Mouse (Mus musculus) spleen, postnatal 14 days (tissue): ENCODE measurements around the gene Cfap54.

Experiments used
- DNase-seq, 2 experiments: peaks; one replicate each; pipeline ENCODE4 v3.0.0; 2021 to 2022; ENCODE audit warnings: low spot score in 2 of 2

Cfap54 gene

DNA sequence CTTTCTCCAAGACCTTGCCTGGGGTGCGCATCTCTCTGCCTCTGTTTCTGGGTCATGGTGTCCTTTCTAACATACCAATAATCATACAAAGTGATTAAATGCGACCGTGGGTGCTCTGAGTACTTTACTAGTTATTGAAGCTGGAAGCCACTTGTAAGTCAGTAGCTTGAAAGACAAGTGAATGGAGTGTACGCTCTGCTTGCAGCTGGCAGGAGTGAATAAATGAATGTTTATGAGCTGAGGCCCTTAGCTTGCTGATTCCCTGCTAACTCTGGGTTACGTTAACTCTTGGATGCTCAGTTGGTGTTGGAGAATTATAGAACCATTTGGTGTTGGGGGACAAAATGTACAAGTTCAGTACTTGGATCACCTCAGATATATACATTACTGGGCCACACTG lies 298.7 kb downstream of the Cfap54 start:
- DNase-seq: no peak

DNA sequence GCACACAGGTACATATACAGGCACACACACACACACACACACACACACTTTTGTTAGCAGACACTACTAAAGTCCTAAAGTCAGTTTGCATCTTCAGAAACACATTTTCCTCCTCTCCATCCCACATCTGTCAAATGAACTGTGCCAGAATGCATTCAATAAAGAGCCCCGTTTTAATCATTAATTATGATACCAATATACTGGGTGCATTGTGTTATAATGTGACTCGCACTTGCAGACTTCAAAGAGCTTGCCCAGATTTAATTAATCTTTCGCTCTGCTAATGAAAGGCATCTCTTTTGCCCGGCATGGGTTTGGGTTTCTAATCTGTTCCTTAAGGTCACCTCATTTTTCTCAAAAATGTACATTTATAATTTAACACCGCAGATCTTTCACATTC lies 327.1 kb downstream of the Cfap54 start:
- no peak for DNase-seq

DNA sequence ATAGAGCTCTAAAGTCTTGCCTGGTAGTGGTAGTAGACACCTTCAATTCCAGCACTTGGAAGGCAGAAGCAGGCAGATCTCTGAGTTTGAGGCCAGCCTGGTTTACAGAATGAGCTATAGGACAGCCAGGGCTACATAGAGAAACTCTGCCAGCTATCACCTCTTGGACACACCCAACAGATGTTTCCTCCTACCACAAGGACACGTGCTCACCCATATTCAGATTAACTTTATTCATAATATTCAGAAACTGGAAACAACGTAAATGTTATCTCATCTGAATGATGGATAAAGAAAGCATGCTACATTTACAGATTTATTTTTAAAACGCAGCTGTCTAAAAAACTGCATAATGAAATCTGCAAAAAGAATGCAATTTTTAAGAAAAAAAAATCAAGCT lies 351.1 kb downstream of the Cfap54 start:
- DNase-seq: no peak

DNA sequence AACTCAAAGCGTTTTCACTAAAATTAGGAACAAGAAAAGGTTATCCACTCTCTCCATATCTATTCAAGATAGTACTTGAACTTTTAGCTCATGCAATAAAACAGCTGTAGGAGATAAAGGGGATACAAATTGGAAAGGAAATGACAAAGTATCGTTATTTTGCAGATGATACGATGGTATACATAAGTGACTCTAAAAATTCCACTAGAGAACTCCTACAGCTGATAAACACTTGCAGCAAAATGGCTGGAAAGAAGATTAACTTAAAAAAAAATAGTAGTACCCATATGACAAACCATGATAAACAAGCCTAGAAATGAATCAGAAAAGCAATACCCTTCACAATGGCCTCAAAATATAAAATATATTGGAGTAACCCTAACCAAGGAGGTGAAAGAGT lies 352.7 kb downstream of the Cfap54 start:
- DNase-seq: no peak
